Mouse (Mus musculus) frontal cortex, postnatal 36 days (tissue): ENCODE data around the gene Ccr4.
"Not testable (repeated sequence)": the region's sequence is repeated elsewhere in the genome, so short reads cannot be mapped to it uniquely, and the experiment has no call there.

Experiments
- DNase-seq, 2 experiments: peaks; one replicate each; pipeline ENCODE4 v3.0.0; 2022; ENCODE audit warnings: low spot score in 2 of 2

Ccr4 gene

GRCm38 (mm10) chr9:114522501-114522900 lies 17.8 kb upstream of the Ccr4 start:
- no peak for DNase-seq

- no peak for DNase-seq
Observed at GRCm38 (mm10) chr9:114522041-114522440, 17.3 kb upstream of the Ccr4 start.

GRCm38 (mm10) chr9:114520529-114520928 lies 15.8 kb upstream of the Ccr4 start:
- DNase-seq, result not testable (repeated sequence)

GRCm38 (mm10) chr9:114518812-114519477 lies 14.2 kb upstream of the Ccr4 start:
- no peak for DNase-seq

- no peak for DNase-seq
Observed at GRCm38 (mm10) chr9:114517924-114518497, 13.3 kb upstream of the Ccr4 start.

GRCm38 (mm10) chr9:114515364-114515763 lies 10.6 kb upstream of the Ccr4 start, which contains the start of gene C130032M10Rik:
C130032M10Rik (plus strand) TSS chr9:114515697.
- DNase-seq, result no peak

- no peak for DNase-seq
Observed at GRCm38 (mm10) chr9:114512831-114513230, 8.1 kb upstream of the Ccr4 start.

GRCm38 (mm10) chr9:114509785-114510184 lies 5.1 kb upstream of the Ccr4 start:
- DNase-seq, result no peak

GRCm38 (mm10) chr9:114507421-114507820 lies 2.7 kb upstream of the Ccr4 start:
- no peak for DNase-seq

GRCm38 (mm10) chr9:114506564-114506963 lies 1.8 kb upstream of the Ccr4 start:
- no peak for DNase-seq

GRCm38 (mm10) chr9:114502711-114503427 lies 1.8 kb downstream of the Ccr4 start:
- no peak for DNase-seq

GRCm38 (mm10) chr9:114501913-114502312 lies 2.8 kb downstream of the Ccr4 start:
- DNase-seq, result no peak

- DNase-seq, result no peak
Observed at GRCm38 (mm10) chr9:114501111-114501510, 3.6 kb downstream of the Ccr4 start.

- DNase-seq, result peak; percentile 28 to 53
Observed at GRCm38 (mm10) chr9:114499783-114500515, 4.8 kb downstream of the Ccr4 start.

GRCm38 (mm10) chr9:114498218-114498617 lies 6.5 kb downstream of the Ccr4 start:
- peak; percentile 80 to 81 for DNase-seq

GRCm38 (mm10) chr9:114496469-114496868 lies 8.2 kb downstream of the Ccr4 start:
- DNase-seq, result no peak

- DNase-seq, result no peak
Observed at GRCm38 (mm10) chr9:114487481-114488258, 17.0 kb downstream of the Ccr4 start.

GRCm38 (mm10) chr9:114486808-114487207 lies 17.9 kb downstream of the Ccr4 start:
- DNase-seq, result no peak

- no peak for DNase-seq
Observed at GRCm38 (mm10) chr9:114484771-114485170, 19.9 kb downstream of the Ccr4 start.

GRCm38 (mm10) chr9:114480940-114481339 lies 23.8 kb downstream of the Ccr4 start:
- DNase-seq, result no peak

- DNase-seq, result no peak
Observed at GRCm38 (mm10) chr9:114477019-114477418, 27.7 kb downstream of the Ccr4 start.
